Mouse (Mus musculus) kidney, postnatal 10 days (tissue): Measurements from ENCODE around the gene Oprd1.

Source experiments
- DNase-seq: peaks from one replicate; pipeline ENCODE4 v3.0.0; 2021; ENCODE audit warnings: mixed read lengths

Gene Oprd1

DNA sequence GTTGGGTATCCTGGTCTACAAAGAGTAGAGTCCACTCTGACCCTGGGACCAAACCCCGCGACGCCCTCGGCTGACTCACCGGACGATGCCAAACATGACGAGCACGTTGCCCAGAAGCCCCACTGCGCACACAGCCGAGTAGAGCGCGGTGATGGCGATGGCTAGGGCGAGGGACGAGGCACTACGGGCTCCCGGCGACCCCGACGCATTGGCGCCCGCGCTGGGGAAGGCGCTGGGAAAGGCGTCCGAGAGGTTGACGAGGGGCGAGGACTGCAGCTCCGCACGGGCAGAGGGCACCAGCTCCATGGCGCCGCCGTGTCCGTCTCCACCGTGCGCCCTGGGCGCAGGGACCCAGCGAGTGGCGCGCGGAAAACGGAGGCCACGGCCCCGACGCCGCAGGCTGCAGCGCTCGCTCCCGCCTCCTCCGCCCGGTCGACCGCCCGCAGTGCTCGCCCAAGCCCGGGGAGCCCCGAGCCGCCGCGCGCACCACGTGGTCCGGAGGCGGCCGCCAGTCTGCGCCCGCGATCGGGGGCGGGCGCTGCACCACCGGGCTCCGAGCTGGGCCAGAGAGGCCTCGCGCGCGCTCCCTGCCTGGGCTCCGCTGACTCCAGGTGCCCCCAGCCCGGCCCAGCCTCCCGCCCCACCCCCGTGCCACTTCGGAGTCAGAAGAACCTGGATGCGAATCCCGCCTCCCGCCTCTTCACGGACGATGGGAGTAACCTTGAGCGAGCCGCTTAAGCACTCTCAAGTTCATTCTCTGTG is at the start of gene Oprd1:
Gene Oprd1 (minus strand): TSS at position 407 of the 762 bp plus-strand sequence.
- peak; percentile 27 for DNase-seq

DNA sequence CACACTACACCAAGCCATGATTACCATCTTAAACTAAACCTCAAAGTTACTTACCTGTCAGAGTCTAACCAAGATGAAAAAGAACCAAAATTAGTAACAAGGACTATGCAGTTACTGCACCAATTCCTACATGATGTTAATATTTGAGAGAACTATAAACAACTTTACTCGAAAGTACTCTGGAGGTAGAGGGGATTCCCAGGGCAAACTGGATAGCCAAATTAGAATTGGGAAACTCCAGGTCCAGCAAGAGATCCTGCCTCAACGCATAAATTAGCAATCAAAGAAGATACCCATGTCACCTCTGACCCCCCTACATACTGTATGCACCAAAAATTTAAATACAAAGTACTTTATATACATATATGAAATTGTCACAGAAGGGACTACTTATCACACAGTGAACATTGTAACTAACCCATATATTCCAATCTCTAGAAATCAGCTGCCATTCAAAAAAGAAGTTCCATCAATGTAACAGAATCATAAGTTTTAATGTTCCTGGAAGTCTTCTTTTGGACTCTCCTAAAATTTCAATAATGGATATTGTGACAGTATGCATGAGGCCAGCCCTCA is 43.6 kb upstream of the Oprd1 start:
- no peak for DNase-seq

DNA sequence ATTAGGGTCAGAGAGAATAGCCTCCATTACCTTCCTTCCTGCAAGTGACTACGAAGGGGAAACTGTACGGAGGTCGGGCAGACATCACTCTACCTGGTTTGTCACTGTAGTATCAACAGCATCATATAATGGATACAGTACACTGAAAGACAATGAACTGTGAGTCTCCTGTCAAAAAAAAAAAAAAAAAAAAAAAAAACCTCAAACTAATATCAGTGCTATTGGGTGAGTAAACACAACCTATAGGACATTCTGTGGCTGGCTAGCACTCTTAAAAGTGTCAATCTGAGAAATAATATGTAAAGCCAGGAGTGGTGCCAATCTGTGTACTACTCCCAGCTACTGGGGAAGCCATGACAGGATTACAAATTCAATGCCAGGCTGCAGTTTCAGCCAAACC is 38.9 kb upstream of the Oprd1 start:
- no peak for DNase-seq

DNA sequence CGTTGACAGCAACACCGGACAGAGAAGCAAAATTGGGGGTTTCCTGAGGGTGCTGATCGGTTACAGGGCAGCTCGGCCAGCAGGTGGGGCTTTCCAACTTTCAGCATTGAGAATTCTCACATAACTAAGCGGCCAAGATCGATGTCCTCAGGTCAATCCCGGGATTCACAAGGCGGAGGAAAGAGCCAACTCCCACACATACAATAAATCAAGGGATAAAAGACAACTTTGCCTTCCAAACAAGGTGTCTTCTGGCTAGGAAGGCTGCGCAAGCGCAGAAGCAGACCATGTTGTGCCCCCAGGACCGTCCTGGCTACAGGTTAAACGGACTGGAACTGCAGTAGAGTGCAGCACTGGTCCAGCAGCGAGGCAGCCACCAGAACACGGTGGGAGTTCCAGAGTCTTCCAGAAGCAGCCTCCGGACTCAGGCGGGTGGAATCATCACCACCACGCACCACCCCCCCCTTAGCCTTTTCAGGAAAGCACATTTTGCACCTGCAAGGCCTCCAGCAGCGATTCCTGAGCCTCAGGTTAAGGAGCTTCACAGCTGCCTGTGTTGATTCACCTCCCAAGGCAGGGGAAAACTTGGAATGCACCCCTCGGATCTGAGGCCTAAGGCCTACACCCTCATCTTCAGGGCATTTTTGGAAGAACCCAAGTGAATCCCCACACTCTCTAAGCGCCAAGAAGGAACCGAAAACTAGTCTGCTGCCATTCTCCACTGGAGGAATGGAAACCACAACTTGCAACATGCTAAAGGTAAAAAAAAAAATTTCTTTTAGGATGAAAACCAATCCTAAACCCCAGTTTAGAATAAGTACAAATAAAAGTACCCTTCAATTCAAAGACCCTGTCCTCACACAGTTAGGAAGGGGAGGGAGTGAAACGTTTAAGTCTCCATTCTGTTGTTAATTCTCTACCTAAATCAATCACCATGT is 37.7 kb upstream of the Oprd1 start:
- DNase-seq: peak; percentile 56

DNA sequence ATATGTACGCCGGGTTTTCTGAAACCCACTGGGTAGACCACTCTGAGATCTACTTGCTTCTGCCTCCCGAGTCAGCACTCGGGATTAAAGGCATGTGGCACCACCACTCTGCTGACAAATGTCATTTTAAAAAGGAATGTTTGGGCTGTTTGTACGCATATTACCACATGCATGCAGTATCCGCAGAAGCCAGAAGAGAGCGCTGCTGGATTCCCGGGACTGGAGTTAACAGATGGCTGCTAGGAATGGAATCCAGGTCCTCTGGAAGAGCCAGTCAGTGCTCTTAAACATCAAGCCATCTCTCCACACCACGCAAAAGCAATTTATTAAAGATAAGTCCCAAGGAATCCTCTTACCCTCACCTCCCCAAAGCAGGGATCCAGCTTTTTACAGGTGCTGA is 36.4 kb upstream of the Oprd1 start:
- DNase-seq: peak; percentile 69

DNA sequence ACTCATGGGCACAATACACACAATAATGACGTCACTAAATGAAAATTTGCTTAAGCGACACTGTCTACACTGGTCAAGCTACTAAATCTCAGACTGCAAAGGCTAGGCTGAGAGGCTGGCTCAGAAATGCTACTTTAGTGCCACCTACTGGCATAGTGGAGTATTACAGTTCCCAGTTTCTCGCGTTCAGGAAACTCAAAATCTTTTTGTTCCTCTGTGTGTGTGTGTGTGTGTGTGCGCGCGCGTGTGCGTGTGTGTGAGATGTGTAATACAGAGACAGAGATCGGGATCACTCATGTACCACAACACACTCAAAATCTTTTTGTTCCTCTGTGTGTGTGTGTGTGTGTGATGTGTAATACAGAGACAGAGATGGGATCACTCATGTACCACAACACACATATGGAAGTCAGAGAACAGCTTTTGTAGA is 34.4 kb upstream of the Oprd1 start:
- DNase-seq: peak; percentile 75

DNA sequence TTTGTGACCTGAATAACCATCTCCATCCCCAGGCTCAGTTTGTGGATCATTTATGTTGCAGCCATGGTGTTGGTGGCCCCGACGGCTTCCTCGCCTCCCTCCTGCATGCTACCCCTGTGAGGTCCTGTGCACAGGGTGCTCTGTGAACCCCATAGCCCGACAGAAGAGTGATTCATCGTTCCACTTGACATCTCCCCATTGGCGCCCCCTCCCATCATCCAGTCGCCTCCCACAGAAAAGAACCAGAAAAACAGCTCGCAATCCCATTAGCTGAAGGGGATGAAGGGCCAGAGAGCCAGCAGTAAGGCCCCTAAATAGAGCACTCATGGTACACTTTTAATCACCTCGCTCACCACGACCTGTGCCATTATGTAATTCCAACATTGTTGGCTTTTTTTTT is 32.2 kb upstream of the Oprd1 start:
- no peak for DNase-seq

DNA sequence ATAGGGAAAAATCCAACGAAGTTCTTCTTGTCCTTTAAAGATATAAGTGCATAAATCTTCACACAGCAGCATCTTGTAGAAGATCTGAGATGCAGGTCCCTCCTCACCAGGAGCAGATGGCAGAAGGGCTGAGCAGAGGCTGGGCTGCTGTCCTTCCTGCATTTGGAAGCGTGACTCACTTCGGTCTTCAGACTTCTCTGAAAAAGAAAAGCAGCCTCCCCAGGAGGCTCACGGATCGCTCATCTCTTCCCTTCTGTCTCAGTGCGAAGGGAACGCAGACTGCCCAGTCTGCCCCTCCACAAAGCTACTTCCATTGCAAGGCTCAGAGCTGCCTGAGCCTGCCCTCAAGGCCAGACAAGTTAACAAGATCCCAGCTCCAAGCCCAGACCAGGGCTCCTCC is 26.6 kb upstream of the Oprd1 start:
- no peak for DNase-seq

DNA sequence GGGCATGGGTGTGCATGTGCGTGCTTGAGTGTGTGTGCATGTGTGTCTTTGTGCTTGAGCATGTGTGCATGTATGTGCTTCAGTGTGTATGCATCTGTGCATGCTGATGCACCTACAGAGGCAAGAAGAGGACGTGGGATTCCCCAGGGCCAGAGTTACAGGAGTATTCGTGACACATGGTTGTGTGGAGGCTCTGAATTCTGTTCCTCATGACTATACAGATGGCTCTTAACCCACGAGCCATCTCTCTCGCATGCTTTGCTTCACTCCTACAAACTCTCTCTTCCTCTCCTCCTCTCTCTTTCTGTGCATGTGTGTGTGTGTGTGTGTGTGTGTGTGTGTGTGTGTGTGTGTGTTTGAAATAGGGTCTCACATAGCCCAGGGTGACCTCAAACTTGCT is 25.5 kb upstream of the Oprd1 start:
- no peak for DNase-seq

DNA sequence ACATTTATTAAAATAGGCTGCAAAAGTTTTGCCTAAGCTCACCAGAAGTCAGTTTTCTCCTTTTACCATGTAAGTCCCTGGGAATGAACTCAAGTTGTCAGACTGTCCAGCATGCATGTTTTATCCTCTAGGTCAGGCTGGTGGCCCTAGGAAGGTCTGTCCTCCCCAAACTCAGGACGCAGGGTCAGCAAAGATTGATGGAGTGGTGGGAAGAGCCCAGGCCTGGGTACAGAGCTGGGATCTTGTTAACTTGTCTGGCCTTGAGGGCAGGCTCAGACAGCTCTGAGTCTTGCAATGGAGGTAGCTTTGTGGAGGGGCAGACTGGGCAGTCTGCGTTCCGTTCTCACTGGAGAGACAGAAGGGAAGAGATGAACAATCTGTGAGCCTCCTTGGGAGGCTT is 25.0 kb upstream of the Oprd1 start:
- no peak for DNase-seq

DNA sequence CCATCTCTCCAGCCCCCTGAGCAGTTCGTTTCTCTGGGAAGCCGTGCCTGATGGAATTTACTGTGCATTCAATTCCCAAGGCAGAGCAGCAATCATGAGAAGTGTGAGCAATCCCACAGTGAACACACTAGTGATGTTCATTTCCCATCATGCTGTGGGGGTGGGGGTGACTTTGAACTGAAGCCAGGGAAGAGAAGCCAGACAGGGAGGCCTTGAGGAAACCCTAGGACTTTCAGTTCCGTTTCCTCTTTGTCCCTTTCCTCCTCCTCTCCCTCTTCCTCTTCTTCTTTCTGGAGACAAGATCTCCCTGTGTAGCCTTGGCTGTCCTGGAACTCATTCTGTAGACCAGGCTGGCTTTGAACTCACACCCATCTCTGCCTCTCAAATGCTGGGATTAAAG is 23.1 kb upstream of the Oprd1 start:
- DNase-seq: no peak

DNA sequence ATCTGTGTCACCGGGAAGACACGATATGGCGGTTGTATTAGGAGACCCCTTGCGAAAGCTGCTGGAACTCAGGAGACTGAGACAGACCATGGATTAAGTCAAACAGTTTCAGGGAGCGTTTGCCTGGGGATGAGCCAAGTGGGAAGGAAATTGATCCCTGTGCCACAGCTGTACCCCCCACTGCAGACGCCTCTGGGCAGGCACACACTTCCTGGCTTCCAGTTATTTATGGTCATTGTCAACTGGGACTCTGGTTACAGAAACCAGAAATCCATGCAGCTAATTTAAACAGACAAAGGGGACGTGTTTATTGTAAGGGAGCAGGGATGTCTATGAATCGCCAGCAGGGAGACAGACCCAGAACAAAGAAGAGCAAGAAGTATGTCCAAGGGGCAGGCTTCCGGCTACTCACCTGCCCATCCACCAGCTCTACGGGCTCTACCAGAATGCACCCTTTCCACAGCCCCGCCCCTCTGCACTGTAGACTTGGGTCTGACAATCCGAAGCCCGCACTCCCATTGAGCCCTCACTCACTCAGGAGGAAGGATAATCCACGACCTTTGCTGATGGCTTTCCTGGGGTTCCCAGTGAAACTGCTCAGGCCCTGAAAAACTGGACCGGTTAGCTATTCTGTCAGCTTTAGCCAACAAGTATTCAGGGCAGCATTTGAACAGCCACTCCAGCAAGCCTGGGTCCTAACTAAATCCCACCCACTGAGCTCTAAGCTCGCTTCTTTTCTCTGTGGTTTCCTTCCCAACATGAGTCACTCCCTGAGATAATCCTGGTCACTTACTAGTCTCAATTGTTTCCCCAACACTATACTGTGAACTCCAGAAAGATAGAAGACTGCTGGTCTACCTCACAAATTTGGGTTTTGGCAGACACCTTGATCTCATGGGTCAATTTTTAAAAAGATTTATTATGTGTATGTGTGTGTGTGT is 22.3 kb upstream of the Oprd1 start:
- DNase-seq: no peak

DNA sequence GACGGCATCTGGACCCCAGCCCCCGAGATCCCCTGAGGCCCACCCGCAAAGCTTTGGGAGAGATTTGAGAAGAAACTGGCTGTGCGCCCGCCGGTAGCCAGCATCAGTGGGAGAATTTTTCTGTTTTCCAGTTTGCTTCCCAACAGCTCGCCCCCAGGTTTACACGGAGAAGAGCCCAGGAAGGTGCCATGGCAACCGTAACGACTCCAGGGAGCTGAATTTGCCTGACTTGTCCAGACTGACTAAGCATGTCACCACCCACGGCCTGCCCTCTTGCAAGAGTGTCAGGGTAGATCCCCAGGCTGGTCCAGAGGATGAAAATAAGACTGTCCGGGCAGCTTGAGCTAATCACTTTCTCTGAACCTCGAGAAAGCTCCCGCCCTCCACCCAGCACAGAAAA is 21.4 kb upstream of the Oprd1 start:
- no peak for DNase-seq

DNA sequence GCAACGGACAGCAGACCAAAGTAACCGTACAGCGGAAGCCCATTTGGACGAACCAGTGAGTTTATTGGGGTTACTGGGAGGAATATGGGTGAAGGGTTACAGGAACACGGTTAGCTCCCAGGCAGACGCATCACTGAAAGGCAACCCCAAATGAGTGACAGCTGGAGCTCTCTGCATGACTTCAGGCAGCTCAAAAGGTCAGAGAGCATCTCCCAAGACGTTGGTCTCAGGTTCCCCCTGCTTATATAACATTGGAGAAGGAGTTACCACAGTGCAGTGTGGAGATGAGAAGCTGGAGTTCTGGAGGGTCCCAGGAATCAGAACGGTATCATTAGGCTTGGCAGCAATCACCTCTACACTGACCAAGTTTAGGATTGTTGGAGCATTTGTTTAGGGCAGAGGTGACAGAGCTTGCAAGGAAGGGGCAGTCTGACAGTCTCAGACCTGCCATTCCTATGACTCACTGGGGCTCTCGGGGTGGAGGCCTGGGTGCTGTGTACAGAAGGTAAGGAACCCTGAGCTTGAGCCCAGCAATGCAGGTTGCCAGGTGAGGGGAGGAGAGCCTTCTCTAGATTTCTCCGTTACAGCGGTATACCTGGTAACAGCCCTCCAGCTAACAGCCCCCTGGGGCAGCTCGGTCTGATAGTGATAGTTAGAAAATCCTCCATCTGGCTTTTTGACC is 12.8 kb upstream of the Oprd1 start:
- no peak for DNase-seq

DNA sequence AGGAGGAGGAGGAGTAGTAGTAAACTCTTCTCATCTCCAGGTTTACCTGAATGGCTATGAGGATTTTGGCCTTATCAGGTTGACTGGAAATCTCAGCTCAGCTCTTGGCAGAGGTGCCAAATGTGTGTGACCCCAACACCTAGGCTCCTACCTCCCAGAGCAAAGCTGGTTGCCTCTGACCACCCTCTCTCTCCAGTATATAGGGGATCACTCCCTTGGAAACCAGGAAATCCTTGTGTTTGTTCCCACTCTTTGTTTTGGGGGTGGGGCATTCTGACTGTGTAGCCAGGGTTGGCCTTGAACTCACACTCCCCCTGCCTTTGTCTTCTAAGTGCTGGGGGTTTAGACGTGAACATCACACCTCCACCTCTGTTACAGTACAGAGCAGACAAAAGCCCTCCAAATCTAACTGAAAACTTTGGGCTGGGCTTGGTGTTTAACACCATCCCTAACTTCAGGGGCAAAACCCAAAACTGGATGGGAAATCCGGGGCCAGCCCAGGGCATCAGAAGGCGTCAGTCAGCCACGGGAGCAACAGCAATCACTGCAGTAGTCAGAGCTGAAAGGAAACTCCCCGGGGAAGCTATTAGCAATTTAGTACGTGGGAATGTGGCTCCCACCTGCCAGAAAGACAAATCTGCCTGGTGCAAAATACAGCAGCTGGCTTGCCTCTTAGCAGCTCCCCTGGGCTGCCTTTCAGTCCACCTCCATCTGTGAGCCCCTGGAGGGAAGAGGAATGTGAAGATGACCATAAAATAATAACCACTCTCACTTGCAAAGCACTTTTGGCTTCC is 10.8 kb upstream of the Oprd1 start:
- DNase-seq: no peak

DNA sequence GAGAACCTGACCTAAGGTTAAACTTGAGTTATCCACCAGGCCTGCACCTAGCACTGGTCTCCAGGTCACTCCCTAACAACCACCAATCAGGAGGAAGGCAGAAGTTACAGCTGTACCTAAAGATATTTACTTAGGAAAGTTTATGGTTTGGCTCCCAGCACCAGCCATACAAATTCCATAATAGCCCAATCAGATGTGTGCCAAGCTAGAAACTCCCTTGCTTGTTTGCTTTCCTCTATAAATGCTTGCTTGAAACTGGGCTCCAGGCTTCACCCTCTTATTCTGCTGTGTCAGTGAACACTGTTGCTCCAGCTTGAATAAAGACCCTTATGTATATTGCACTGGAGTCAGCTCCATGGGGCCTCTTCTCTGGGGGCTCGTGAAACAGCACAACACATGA is 7.4 kb upstream of the Oprd1 start:
- no peak for DNase-seq

DNA sequence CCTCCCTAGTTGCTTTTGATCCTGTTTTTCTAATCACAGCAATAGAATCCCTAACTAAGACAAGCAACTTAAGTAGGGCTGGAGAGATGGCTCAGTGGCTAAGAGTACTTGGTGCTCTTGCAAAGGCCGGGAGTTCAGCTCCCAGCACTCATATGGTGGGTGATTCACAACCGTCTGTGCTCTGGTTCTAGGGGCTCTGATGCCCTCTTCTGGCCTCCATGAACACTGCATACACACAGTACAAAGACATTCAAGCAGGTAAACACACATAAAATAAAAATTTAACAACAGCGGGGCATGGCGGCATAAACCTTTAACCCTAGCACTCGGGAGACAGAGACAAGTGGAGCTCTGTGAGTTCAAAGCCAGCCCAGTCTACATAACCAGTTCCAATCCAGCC is 1.9 kb upstream of the Oprd1 start:
- DNase-seq: no peak

DNA sequence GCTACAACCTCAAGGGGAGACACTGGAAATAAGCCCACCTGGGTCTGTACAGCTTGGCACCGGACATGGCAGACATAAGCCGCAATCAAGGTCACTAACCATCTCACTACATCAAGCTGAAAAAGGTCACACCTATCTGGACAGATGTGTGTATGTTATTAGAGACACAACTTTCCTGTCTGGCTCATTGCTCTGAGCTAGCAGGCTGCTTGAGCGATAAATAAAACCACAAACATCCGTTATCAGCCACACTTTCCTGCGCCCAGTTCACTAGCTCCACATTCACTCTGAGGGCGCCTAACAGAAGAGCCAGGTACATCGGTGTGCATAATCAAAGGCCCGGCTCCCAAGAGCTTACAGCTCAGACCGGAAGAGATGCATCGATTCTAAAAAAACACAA is 806 bp upstream of the Oprd1 start:
- no peak for DNase-seq

DNA sequence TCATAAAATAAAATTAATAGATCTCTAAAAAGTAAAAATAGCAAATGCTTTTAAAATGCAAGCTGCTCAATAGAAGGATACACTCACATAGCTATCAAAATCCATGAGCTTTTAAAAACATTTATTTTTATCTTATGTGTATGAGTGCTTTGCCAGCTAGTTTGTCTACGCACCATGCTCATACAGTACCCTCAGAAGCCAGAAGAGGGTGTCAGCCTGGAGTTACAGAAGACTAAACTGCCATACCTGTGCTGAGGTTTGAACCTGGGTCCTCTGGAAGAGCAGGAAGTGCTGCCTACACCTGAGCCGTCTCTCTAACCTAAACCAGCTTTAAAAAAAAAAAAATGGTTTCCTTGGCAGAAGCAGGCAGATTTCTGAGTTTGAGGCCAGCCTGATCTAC is 5.6 kb downstream of the Oprd1 start:
- DNase-seq: no peak

DNA sequence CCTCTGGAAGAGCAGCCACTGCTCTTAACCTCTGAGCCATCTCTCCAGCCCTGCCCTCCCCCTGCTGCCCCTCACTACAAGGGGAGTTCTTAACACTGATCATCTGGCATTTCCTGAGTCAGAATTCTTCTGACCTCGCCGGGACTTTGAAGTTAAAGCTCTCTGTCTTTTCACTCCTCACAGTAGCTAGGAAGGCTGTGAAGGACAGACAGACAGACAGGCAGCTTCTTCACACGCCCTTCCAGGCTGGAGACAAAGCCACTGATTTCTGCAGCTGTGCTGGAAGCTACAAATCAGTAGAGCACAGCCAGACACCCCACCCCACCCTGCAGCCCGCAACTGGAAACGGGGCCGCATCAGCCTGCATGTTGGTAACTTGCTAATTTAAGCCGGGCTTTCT is 7.3 kb downstream of the Oprd1 start:
- DNase-seq: no peak

DNA sequence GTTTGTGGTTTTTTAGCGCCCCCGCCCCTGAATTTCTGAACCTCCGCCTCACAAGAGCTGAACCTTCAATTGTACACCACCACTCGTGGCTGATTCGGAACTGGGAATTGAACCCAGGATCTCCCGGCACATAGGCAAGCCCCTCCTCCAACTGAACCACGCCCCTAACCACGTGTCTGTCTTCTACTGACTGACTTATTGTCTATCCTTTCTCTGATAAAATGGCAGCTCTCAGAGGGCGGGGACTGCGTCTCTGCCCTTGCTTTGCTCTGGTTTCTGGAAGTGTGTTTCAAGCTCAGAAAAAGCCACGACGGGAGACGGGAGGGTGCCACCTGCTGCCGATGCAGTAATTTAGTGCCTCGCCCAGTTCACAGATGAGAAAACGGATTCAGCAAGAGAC is 10.4 kb downstream of the Oprd1 start:
- no peak for DNase-seq
